Mouse (Mus musculus) C3H10T1/2 (cell line): ENCODE measurements around the gene Defb3. TPM values are rescaled to one million over a fixed set of nuclear protein-coding genes. Genes with fewer than 3 reads are reported as not detected.

Experiments
- polyA plus RNA-seq, 2 experiments: library from polyadenylated mRNA; unstranded; fragments of >200 nt; fragmentation: generic; extraction: Trizol; gene quantifications; one replicate each; pipeline ENCODE4 v1.2.1; 2012; ENCODE audit warnings: missing spikeins in 2 of 2

Gene Defb3
- polyA plus RNA-seq: not detected

GRCm38 (mm10) chr8:19293060-19293459 is at the start of gene Defb3:
TSS of gene Defb3 (plus strand) at chr8:19293360.

GRCm38 (mm10) chr8:19247280-19247679 is 45.9 kb upstream of the Defb3 start, which contains the start of gene Defb5:
TSS of gene Defb5 (plus strand) at chr8:19247580.

Other genes with a start within 250 kb of the Defb3 start
- not detected for gene Defb39, start 228.6 kb upstream of the Defb3 start, polyA plus RNA-seq
- not detected for gene Defb12, start 178.5 kb upstream of the Defb3 start, polyA plus RNA-seq
- gene Defb34, start 169.6 kb upstream of the Defb3 start, polyA plus RNA-seq: not detected
- not detected for gene Gm45826, start 152.6 kb upstream of the Defb3 start, polyA plus RNA-seq
- gene Defb14, start 99.0 kb upstream of the Defb3 start, polyA plus RNA-seq: not detected
- not detected for gene Defb4, start 94.7 kb upstream of the Defb3 start, polyA plus RNA-seq
- not detected for gene Defb6, start 67.9 kb upstream of the Defb3 start, polyA plus RNA-seq
- gene Defb46, start 53.4 kb upstream of the Defb3 start, polyA plus RNA-seq: not detected
- not detected for gene Defb5, start 45.8 kb upstream of the Defb3 start, polyA plus RNA-seq
- not detected for gene Defb8, start 154.2 kb downstream of the Defb3 start, polyA plus RNA-seq
- not detected for gene Defb7, start 201.7 kb downstream of the Defb3 start, polyA plus RNA-seq